Mouse (Mus musculus) heart, adult 2 months (tissue): ENCODE data around the gene Fbxl22. TPM values are rescaled to one million over a fixed set of nuclear protein-coding genes. Genes with fewer than 3 reads are reported as not detected.

Source experiments
- DNase-seq, 2 experiments: peaks; one replicate each; pipeline ENCODE4 v3.0.0; 2021
- H3K27ac ChIP-seq: fragments of 200-600 bp; 2 replicates; pipeline ENCODE4 v1.8.1; 2022
- H3K27me3 ChIP-seq: fragments of 200-500 bp; 2 replicates; pipeline ENCODE4 v1.6.1; 2012; ENCODE audit warnings: mild to moderate bottlenecking, low read length, inconsistent platforms, mixed read lengths; ENCODE audit not compliant: control insufficient read depth, insufficient read depth
- H3K36me3 ChIP-seq: fragments of 200-500 bp; 2 replicates; pipeline ENCODE4 v1.6.1; 2012; ENCODE audit warnings: low read length, inconsistent platforms; ENCODE audit not compliant: control insufficient read depth, insufficient read depth
- H3K4me1 ChIP-seq: fragments of 200-500 bp; 2 replicates; pipeline ENCODE4 v1.6.1; 2011; ENCODE audit warnings: low read length; ENCODE audit not compliant: control insufficient read depth, insufficient read depth
- H3K4me3 ChIP-seq: fragments of 200-600 bp; 2 replicates; pipeline ENCODE4 v1.8.1; 2022
- H3K79me2 ChIP-seq: fragments of 200-500 bp; replicated peaks from 2 replicates; pipeline ENCODE4 v1.6.1; 2012; ENCODE audit warnings: mild to moderate bottlenecking, inconsistent platforms, low read length, moderate library complexity, mixed read lengths; ENCODE audit not compliant: control insufficient read depth, insufficient read depth
- H3K9ac ChIP-seq: fragments of 200-500 bp; 2 replicates; pipeline ENCODE4 v1.6.1; 2012; ENCODE audit warnings: low read depth, mild to moderate bottlenecking, control low read depth, inconsistent platforms, low read length, mixed read lengths
- CTCF ChIP-seq: fragments of 200-600 bp; IDR thresholded peaks from 2 replicates; pipeline ENCODE4 v1.8.1; 2022; ENCODE audit warnings: antibody characterized with exemption, mild to moderate bottlenecking, moderate library complexity
- EP300 ChIP-seq: fragments of 200-500 bp; IDR thresholded peaks from 2 replicates; pipeline ENCODE4 v1.6.1; 2011; ENCODE audit warnings: low read depth, low read length, control low read depth; ENCODE audit not compliant: insufficient read depth
- POLR2A ChIP-seq: fragments of 200-500 bp; IDR thresholded peaks from 2 replicates; pipeline ENCODE4 v1.6.1; 2011; ENCODE audit warnings: mild to moderate bottlenecking, low read depth, low read length, control low read depth; ENCODE audit not compliant: insufficient read depth
- WGBS: fragments of 180-500 bp; shearing (Covaris S2); methylation state at CpG from one replicate; pipeline ENCODE4 v1.1.7; 2018; 5-methylcytosine and 5-hydroxymethylcytosine counted together
- intact Hi-C: fragments of 180-260 bp; cut with DNase I; formaldehyde crosslinking; loops from one replicate; pipeline ENCODE4 v1.15.1; 2025
- long read RNA-seq: library from polyadenylated mRNA; stranded (forward); transcript quantifications from one replicate; pipeline ENCODE4 v2.0.0, GENCODE M21; 2021
- polyA plus RNA-seq: library from polyadenylated mRNA; depleted of rRNA; stranded (reverse); fragments of >200 nt; gene quantifications from 2 replicates; pipeline ENCODE4 v1.2.3, GENCODE M21; 2012; rRNA removed
- total RNA-seq, 2 experiments: library from RNA; stranded (reverse); gene quantifications; 2 replicates each; pipeline ENCODE4 v1.2.3; 2021

Gene Fbxl22
- total RNA-seq = 10 to 100 TPM; 24.7 to 32.5 TPM
- 48.5 and 71.4 TPM in 2 replicates for polyA plus RNA-seq
- long read RNA-seq, transcript Fbxl22-201 (2 exons, 3,935 nt) = major isoform, 126 of 131 reads
- long read RNA-seq, partial matches to known transcripts = 0 of 131 reads
- long read RNA-seq, other reads (novel, unspliced or antisense) = 5 of 131 reads

DNA sequence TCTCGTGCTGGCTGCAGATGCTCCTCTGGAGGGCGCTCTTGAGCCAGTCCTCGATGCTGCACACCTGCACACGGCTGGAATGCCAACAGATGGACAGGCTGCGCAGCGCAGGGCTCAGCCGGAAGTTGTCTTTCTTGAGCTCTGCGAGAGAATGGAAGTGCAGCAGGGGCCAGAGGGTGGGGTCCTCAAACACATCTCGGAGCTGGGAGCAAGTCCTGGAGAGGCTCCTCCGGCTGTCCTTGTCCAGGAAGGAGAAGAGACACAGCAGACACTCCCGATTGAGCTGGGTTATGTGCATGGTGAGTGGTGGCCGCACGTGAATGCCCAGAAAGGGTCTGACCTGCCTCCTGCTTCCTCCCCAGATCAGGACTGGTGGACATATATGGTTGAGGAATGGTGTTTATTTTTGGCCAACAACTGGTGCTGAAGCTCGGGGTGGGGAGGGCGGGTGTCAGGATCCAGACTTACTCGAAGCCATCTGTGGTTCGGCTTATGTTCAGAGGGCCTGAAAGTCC lies at the start of gene Fbxl22:
Gene Fbxl22 (minus strand): TSS at position 338 of the 515 bp plus-strand sequence.
- Histone ChIP-seq H3K79me2 (no peaks in the 10 kb centered on the region), H3K27ac (peak within 1 kb of the TSS; percentile 97), H3K27me3 (no peaks in the 10 kb centered on the region), H3K9ac (peak within 1 kb of the TSS; percentile 65), H3K36me3 (no peaks in the 10 kb centered on the region; the same call in 1 of the 2 replicates), H3K4me3 (peak within 1 kb of the TSS; percentile 77), H3K4me1 (peaks cover 10% of the 10 kb centered on the region)
- intact Hi-C loops = loop anchor here (5.0 kb wide), 2 partner anchors 98 to 273 kb away; no protein-coding TSS in a partner anchor
- peak; percentile 62 to 64 for DNase-seq
- WGBS = 25% methylated on average over 17 of the region's 17 CpGs
- TF ChIP-seq EP300 (no peak), CTCF (peak; percentile 79), POLR2A (peak; percentile 41; the same call in 1 of the 2 replicates)

DNA sequence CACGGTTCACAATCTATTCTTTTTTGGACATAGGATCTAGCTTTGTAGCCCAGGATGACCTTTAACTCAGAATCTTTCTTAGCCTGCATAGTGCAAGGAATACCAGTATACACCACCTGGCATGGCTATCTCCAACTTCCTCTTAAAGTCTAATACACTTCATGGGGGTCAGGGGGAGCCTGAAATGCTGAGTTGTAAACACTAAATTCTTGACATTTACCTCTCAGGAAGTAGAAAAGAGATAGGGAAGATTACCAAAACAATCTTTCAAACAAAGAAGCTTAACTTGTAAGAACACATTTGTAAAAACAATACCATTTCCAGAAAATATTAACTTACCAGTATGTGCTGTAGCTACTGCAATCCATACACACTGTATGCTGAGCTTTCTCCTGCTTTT lies 47.8 kb upstream of the Fbxl22 start:
- no peak overlapping the region for H3K9ac ChIP-seq
- H3K27ac ChIP-seq = no peak overlapping the region
- H3K36me3 ChIP-seq = peaks cover 13% of the 10 kb centered on the region
- intact Hi-C loops = no loop called here
- no peaks in the 10 kb centered on the region for H3K27me3 ChIP-seq
- 56% methylated on average over 1 of the region's 1 CpGs for WGBS
- H3K79me2 ChIP-seq = no peaks in the 10 kb centered on the region; the same call in 1 of the 2 replicates
- no peak overlapping the region for H3K4me3 ChIP-seq
- DNase-seq = no peak
- peaks cover 3% of the 10 kb centered on the region for H3K4me1 ChIP-seq
- TF ChIP-seq EP300 (no peak), POLR2A (no peak), CTCF (no peak)

- H3K9ac ChIP-seq = no peak overlapping the region
- TF ChIP-seq POLR2A (no peak), EP300 (no peak), CTCF (no peak)
- intact Hi-C loops = no loop called here
- H3K4me3 ChIP-seq = no peak overlapping the region
- H3K4me1 ChIP-seq = peaks cover 3% of the 10 kb centered on the region
- peaks cover 13% of the 10 kb centered on the region for H3K36me3 ChIP-seq
- H3K79me2 ChIP-seq = no peaks in the 10 kb centered on the region; the same call in 1 of the 2 replicates
- no peaks in the 10 kb centered on the region for H3K27me3 ChIP-seq
- DNase-seq = no peak
- WGBS = 91% methylated on average over 2 of the region's 2 CpGs
- no peak overlapping the region for H3K27ac ChIP-seq
These were observed 47.1 kb upstream of the Fbxl22 start for GRCm38 (mm10) chr9:66561496-66561895.

- Histone ChIP-seq H3K4me3 (no peak overlapping the region), H3K27me3 (no peaks in the 10 kb centered on the region), H3K9ac (no peak overlapping the region), H3K27ac (no peak overlapping the region; the same call in 1 of the 2 replicates), H3K36me3 (peaks cover 13% of the 10 kb centered on the region), H3K79me2 (no peaks in the 10 kb centered on the region; the same call in 1 of the 2 replicates), H3K4me1 (peaks cover 3% of the 10 kb centered on the region)
- DNase-seq = no peak
- no peak for TF ChIP-seq POLR2A
- TF ChIP-seq CTCF = no peak
- TF ChIP-seq EP300 = no peak
- WGBS = 88% methylated on average over 1 of the region's 1 CpGs
- intact Hi-C loops = no loop called here
These were observed 46.3 kb upstream of the Fbxl22 start for GRCm38 (mm10) chr9:66560728-66561127.

GRCm38 (mm10) chr9:66560295-66560694 lies 45.9 kb upstream of the Fbxl22 start:
- no peaks in the 10 kb centered on the region for H3K27me3 ChIP-seq
- TF ChIP-seq EP300 (no peak), CTCF (no peak), POLR2A (no peak)
- no peak overlapping the region for H3K9ac ChIP-seq
- DNase-seq = peak in 1 of 2 experiments; percentile 29
- WGBS = 21% methylated on average over 2 of the region's 2 CpGs
- no peak overlapping the region; the same call in 1 of the 2 replicates for H3K27ac ChIP-seq
- intact Hi-C loops = no loop called here
- H3K4me1 ChIP-seq = peaks cover 3% of the 10 kb centered on the region
- H3K36me3 ChIP-seq = peaks cover 13% of the 10 kb centered on the region
- H3K79me2 ChIP-seq = no peaks in the 10 kb centered on the region; the same call in 1 of the 2 replicates
- H3K4me3 ChIP-seq = no peak overlapping the region

- H3K36me3 ChIP-seq = peaks cover 13% of the 10 kb centered on the region
- no peaks in the 10 kb centered on the region; the same call in 1 of the 2 replicates for H3K79me2 ChIP-seq
- H3K4me1 ChIP-seq = peaks cover 3% of the 10 kb centered on the region
- intact Hi-C loops = no loop called here
- H3K4me3 ChIP-seq = no peak overlapping the region
- H3K9ac ChIP-seq = no peak overlapping the region
- 95% methylated on average over 4 of the region's 4 CpGs for WGBS
- TF ChIP-seq EP300 = no peak
- H3K27me3 ChIP-seq = no peaks in the 10 kb centered on the region
- peak overlapping the region; percentile 27 for H3K27ac ChIP-seq
- DNase-seq = no peak
These were observed 44.6 kb upstream of the Fbxl22 start for GRCm38 (mm10) chr9:66558971-66559370.
